Mouse (Mus musculus): ENCODE results near the gene Sipa1l1. TPM values are rescaled to one million over a fixed set of nuclear protein-coding genes. Genes with fewer than 3 reads are reported as not detected.
A peak's percentile ranks its signal among the peaks of the same experiment; 100 is the strongest.

Gene Sipa1l1
- polyA plus RNA-seq, 2 experiments, result 2.6 to 2.7 TPM

- no peak for DNase-seq (ENCODE audit: low read depth in 3 of 3, low spot score in 3 of 3)
- Histone ChIP-seq H3K4me2 (ENCODE audit: low read depth) (no peak overlapping the region), H3K4me1 (replicated peaks; ENCODE audit: control insufficient read depth in 2 of 2, insufficient read depth in 2 of 2, low read length in 1 of 2) (no peaks in the 10 kb centered on the region; a peak in 2 of 4 replicates), H3K9me3 (ENCODE audit: control insufficient read depth, low read length) (no peaks in the 10 kb centered on the region), H3K4me3 (ENCODE audit: insufficient read depth in 1 of 2, low read depth in 2 of 2, low read length in 2 of 2) (no peak overlapping the region), H3K36me3 (replicated peaks; ENCODE audit: control insufficient read depth, insufficient read depth, low read depth) (no peaks in the 10 kb centered on the region), H3K27me3 (ENCODE audit: control insufficient read depth, insufficient read depth, low read length) (no peaks in the 10 kb centered on the region), H3K27ac (no peak overlapping the region), H3K9ac (replicated peaks) (no peak overlapping the region)
- no peak for ATAC-seq (ENCODE audit: insufficient read depth)
- TF ChIP-seq EP300 (IDR thresholded peaks at IDR 0.05; ENCODE audit: low read depth) (no peak), CTCF (IDR thresholded peaks at IDR 0.05; ENCODE audit: low read depth) (no peak)
- WGBS (ENCODE audit: insufficient replicate concordance), result 79% methylated on average over 8 of the region's 8 CpGs
Observed at GRCm38 (mm10) chr12:82341181-82341580, 172.1 kb downstream of the Sipa1l1 start.

GRCm38 (mm10) chr12:82341696-82342095 is 172.6 kb downstream of the Sipa1l1 start:
- Histone ChIP-seq H3K9ac (replicated peaks) (no peak overlapping the region), H3K36me3 (replicated peaks; ENCODE audit: control insufficient read depth, insufficient read depth, low read depth) (no peaks in the 10 kb centered on the region), H3K4me1 (replicated peaks; ENCODE audit: control insufficient read depth in 2 of 2, insufficient read depth in 2 of 2, low read length in 1 of 2) (no peaks in the 10 kb centered on the region; a peak in 2 of 4 replicates), H3K4me2 (ENCODE audit: low read depth) (no peak overlapping the region), H3K27ac (no peak overlapping the region), H3K4me3 (ENCODE audit: insufficient read depth in 1 of 2, low read depth in 2 of 2, low read length in 2 of 2) (no peak overlapping the region), H3K27me3 (ENCODE audit: control insufficient read depth, insufficient read depth, low read length) (no peaks in the 10 kb centered on the region), H3K9me3 (ENCODE audit: control insufficient read depth, low read length) (no peaks in the 10 kb centered on the region)
- WGBS (ENCODE audit: insufficient replicate concordance), result 81% methylated on average over 9 of the region's 9 CpGs
- ATAC-seq (ENCODE audit: insufficient read depth) (no peak), DNase-seq (ENCODE audit: low read depth in 3 of 3, low spot score in 3 of 3) (no peak)
- no peak for TF ChIP-seq CTCF (IDR thresholded peaks at IDR 0.05; ENCODE audit: low read depth)
- TF ChIP-seq EP300 (IDR thresholded peaks at IDR 0.05; ENCODE audit: low read depth), result no peak

DNA sequence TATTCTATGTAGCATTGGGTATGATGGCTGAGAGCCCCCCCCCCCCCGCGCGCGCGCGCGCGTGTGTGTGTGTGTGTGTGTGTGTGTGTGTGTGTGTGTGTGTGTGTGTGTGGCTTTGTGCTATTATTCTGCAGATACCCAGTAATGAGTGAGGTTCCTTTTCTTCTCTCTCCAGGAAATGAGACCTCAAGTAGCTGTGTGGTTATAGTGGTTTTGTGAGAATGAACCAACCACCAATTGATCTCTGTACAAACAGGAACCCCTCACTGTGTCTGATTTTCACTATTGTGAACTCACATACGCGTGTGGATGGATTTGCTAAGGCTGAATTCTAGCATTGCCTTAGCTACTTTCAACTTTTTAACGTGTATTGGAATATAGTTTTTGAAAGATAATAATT is 181.0 kb downstream of the Sipa1l1 start:
- no peak for DNase-seq (ENCODE audit: low read depth in 3 of 3, low spot score in 3 of 3)
- Histone ChIP-seq H3K4me1 (replicated peaks; ENCODE audit: control insufficient read depth in 2 of 2, insufficient read depth in 2 of 2, low read length in 1 of 2) (peaks cover 2 to 18% of the 10 kb centered on the region in 2 experiments), H3K9me3 (ENCODE audit: control insufficient read depth, low read length) (no peaks in the 10 kb centered on the region), H3K27me3 (ENCODE audit: control insufficient read depth, insufficient read depth, low read length) (no peaks in the 10 kb centered on the region), H3K9ac (replicated peaks) (no peak overlapping the region), H3K4me2 (ENCODE audit: low read depth) (no peak overlapping the region), H3K36me3 (replicated peaks; ENCODE audit: control insufficient read depth, insufficient read depth, low read depth) (no peaks in the 10 kb centered on the region), H3K27ac (no peak overlapping the region), H3K4me3 (ENCODE audit: insufficient read depth in 1 of 2, low read depth in 2 of 2, low read length in 2 of 2) (no peak overlapping the region)
- TF ChIP-seq EP300 (IDR thresholded peaks at IDR 0.05; ENCODE audit: low read depth), result no peak
- no peak for TF ChIP-seq CTCF (IDR thresholded peaks at IDR 0.05; ENCODE audit: low read depth)
- WGBS (ENCODE audit: insufficient replicate concordance), result 62% methylated on average over 11 of the region's 11 CpGs
- no peak for ATAC-seq (ENCODE audit: insufficient read depth)

GRCm38 (mm10) chr12:82350891-82351290 is 181.8 kb downstream of the Sipa1l1 start:
- Histone ChIP-seq H3K27me3 (ENCODE audit: control insufficient read depth, insufficient read depth, low read length) (no peaks in the 10 kb centered on the region), H3K4me1 (replicated peaks; ENCODE audit: control insufficient read depth in 2 of 2, insufficient read depth in 2 of 2, low read length in 1 of 2) (peaks cover 2 to 22% of the 10 kb centered on the region in 2 experiments), H3K4me3 (ENCODE audit: insufficient read depth in 1 of 2, low read depth in 2 of 2, low read length in 2 of 2) (no peak overlapping the region), H3K4me2 (ENCODE audit: low read depth) (no peak overlapping the region), H3K9me3 (ENCODE audit: control insufficient read depth, low read length) (no peaks in the 10 kb centered on the region), H3K27ac (no peak overlapping the region), H3K36me3 (replicated peaks; ENCODE audit: control insufficient read depth, insufficient read depth, low read depth) (no peaks in the 10 kb centered on the region), H3K9ac (replicated peaks) (no peak overlapping the region)
- DNase-seq (ENCODE audit: low read depth in 3 of 3, low spot score in 3 of 3) (peak in 1 of 3 experiments; percentile 7), ATAC-seq (ENCODE audit: insufficient read depth) (no peak)
- TF ChIP-seq EP300 (IDR thresholded peaks at IDR 0.05; ENCODE audit: low read depth) (no peak), CTCF (IDR thresholded peaks at IDR 0.05; ENCODE audit: low read depth) (no peak)
- 61% methylated on average over 6 of the region's 6 CpGs for WGBS (ENCODE audit: insufficient replicate concordance)

DNA sequence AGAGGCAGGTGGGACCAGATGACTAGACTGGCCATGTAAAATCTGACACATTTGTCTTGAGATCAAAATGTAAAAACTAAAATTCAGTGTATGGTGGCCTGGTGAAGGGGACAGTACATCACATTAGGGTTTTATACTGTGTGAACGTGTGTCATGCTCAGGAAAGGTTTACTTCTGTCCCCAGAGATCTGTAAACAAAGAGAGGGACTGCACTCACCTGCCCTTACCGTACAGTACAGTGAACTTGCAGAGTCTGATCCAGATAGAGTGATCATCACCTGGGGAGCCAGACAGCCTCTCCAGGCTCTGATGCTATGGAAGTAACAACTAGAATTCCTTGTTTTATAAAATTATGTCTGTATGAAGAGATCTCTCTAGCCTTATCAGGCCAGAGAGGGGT is 184.5 kb downstream of the Sipa1l1 start:
- H3K36me3 ChIP-seq (replicated peaks; ENCODE audit: control insufficient read depth, insufficient read depth, low read depth), result no peaks in the 10 kb centered on the region
- no peak overlapping the region for H3K27ac ChIP-seq
- no peak for DNase-seq (ENCODE audit: low read depth in 3 of 3, low spot score in 3 of 3)
- ATAC-seq (ENCODE audit: insufficient read depth), result no peak
- WGBS (ENCODE audit: insufficient replicate concordance), result 44% methylated on average over 2 of the region's 2 CpGs
- peaks cover 2 to 23% of the 10 kb centered on the region in 2 experiments for H3K4me1 ChIP-seq (replicated peaks; ENCODE audit: control insufficient read depth in 2 of 2, insufficient read depth in 2 of 2, low read length in 1 of 2)
- no peaks in the 10 kb centered on the region for H3K9me3 ChIP-seq (ENCODE audit: control insufficient read depth, low read length)
- H3K27me3 ChIP-seq (ENCODE audit: control insufficient read depth, insufficient read depth, low read length), result no peaks in the 10 kb centered on the region
- TF ChIP-seq CTCF (IDR thresholded peaks at IDR 0.05; ENCODE audit: low read depth) (no peak), EP300 (IDR thresholded peaks at IDR 0.05; ENCODE audit: low read depth) (no peak)
- no peak overlapping the region for H3K4me3 ChIP-seq (ENCODE audit: insufficient read depth in 1 of 2, low read depth in 2 of 2, low read length in 2 of 2)
- no peak overlapping the region for H3K4me2 ChIP-seq (ENCODE audit: low read depth)
- H3K9ac ChIP-seq (replicated peaks), result no peak overlapping the region
